Mouse (Mus musculus): ENCODE measurements at regions not wholly inside any gene's neighbourhood (a gene's known extent, or its start where the extent isn't known, plus 50 kb on each side); places are given as distances from the start of the nearest gene placed in this dataset.

DNA sequence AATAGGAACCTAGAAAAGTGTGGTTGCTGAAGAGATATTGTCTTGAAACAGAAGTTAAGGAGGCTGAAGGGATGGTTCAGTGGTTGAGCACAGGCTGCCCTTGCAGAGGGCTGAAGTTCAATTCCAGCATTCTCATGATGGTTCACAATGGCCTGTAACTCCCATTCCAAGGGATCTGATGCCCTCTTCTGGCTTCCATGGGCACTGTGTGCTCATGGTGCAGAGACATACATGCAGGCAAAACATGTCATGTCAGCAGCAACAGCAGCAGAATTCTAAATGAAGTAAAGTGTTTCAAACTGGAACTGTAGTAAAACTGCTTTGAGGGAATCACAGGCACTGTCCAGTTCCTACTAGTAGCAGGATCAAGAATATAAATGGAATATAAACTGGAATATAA lies 162.7 kb upstream of the Zpld1 start:
- TF ChIP-seq CTCF (IDR thresholded peaks at IDR 0.05; ENCODE audit: low read depth, low read length) = no peak
- no peak for TF ChIP-seq GATA2 (IDR thresholded peaks at IDR 0.05; ENCODE audit: borderline replicate concordance, low read depth, low read length)
